Mouse (Mus musculus): ENCODE results near the gene Cdk4. TPM values are rescaled to one million over a fixed set of nuclear protein-coding genes. Genes with fewer than 3 reads are reported as not detected.
A peak's percentile ranks its signal among the peaks of the same experiment; 100 is the strongest.

Gene Cdk4
- polyA plus RNA-seq, 1 experiment from 2014 or later: 209 TPM

- Histone ChIP-seq H3K36me3 (replicated peaks; ENCODE audit: insufficient read depth, low read length) (no peaks in the 10 kb centered on the region), H3K9me3 (ENCODE audit: low read length) (no peaks in the 10 kb centered on the region), H3K4me3 (ENCODE audit: low read depth, low read length) (no peak overlapping the region), H3K4me2 (ENCODE audit: low read depth, low read length) (no peak overlapping the region), H3K27ac (ENCODE audit: low read depth) (no peak overlapping the region), H3K4me1 (ENCODE audit: insufficient read depth) (peaks cover 11% of the 10 kb centered on the region), H3K9ac (replicated peaks) (no peak overlapping the region), H3K27me3 (ENCODE audit: insufficient read depth, low read length) (peaks cover 47% of the 10 kb centered on the region)
- DNase-seq: no peak
- ATAC-seq: no peak
- no peak for TF ChIP-seq EP300 (IDR thresholded peaks at IDR 0.05; ENCODE audit: low read depth)
- TF ChIP-seq CTCF (IDR thresholded peaks at IDR 0.05; ENCODE audit: low read depth): no peak
- 68% methylated on average over 4 of the region's 4 CpGs for WGBS (ENCODE audit: insufficient replicate concordance)
Observed at GRCm38 (mm10) chr10:127054646-127055045, 8.7 kb upstream of the Cdk4 start.

- ATAC-seq (no peak), DNase-seq (no peak)
- Histone ChIP-seq H3K36me3 (replicated peaks; ENCODE audit: insufficient read depth, low read length) (no peaks in the 10 kb centered on the region), H3K4me1 (ENCODE audit: insufficient read depth) (peaks cover 13% of the 10 kb centered on the region; the same call in 1 of the 2 replicates), H3K9me3 (ENCODE audit: low read length) (no peaks in the 10 kb centered on the region), H3K27ac (ENCODE audit: low read depth) (no peak overlapping the region), H3K4me3 (ENCODE audit: low read depth, low read length) (no peak overlapping the region), H3K9ac (replicated peaks) (no peak overlapping the region), H3K27me3 (ENCODE audit: insufficient read depth, low read length) (peaks cover 47% of the 10 kb centered on the region), H3K4me2 (ENCODE audit: low read depth, low read length) (no peak overlapping the region)
- WGBS (ENCODE audit: insufficient replicate concordance): 45% methylated on average over 8 of the region's 8 CpGs
- no peak for TF ChIP-seq EP300 (IDR thresholded peaks at IDR 0.05; ENCODE audit: low read depth)
- TF ChIP-seq CTCF (IDR thresholded peaks at IDR 0.05; ENCODE audit: low read depth): no peak
Observed at GRCm38 (mm10) chr10:127055406-127055805, 7.9 kb upstream of the Cdk4 start.

- H3K27ac ChIP-seq (ENCODE audit: low read depth): no peak overlapping the region
- no peaks in the 10 kb centered on the region for H3K36me3 ChIP-seq (replicated peaks; ENCODE audit: insufficient read depth, low read length)
- H3K4me1 ChIP-seq (ENCODE audit: insufficient read depth): peaks cover 13% of the 10 kb centered on the region; the same call in 1 of the 2 replicates
- no peaks in the 10 kb centered on the region for H3K9me3 ChIP-seq (ENCODE audit: low read length)
- H3K9ac ChIP-seq (replicated peaks): no peak overlapping the region
- H3K4me2 ChIP-seq (ENCODE audit: low read depth, low read length): no peak overlapping the region
- TF ChIP-seq EP300 (IDR thresholded peaks at IDR 0.05; ENCODE audit: low read depth): no peak
- no peak for TF ChIP-seq CTCF (IDR thresholded peaks at IDR 0.05; ENCODE audit: low read depth)
- no peak for DNase-seq
- WGBS (ENCODE audit: insufficient replicate concordance): 86% methylated on average over 20 of the region's 20 CpGs
- H3K27me3 ChIP-seq (ENCODE audit: insufficient read depth, low read length): peaks cover 49% of the 10 kb centered on the region
- no peak for ATAC-seq
- no peak overlapping the region for H3K4me3 ChIP-seq (ENCODE audit: low read depth, low read length)
Observed at GRCm38 (mm10) chr10:127056490-127056889, 6.8 kb upstream of the Cdk4 start.

GRCm38 (mm10) chr10:127058161-127058560, 5.2 kb upstream of the Cdk4 start:
- TF ChIP-seq EP300 (IDR thresholded peaks at IDR 0.05; ENCODE audit: low read depth) (no peak), CTCF (IDR thresholded peaks at IDR 0.05; ENCODE audit: low read depth) (peak; percentile 96)
- Histone ChIP-seq H3K27me3 (ENCODE audit: insufficient read depth, low read length) (peaks cover 48% of the 10 kb centered on the region), H3K4me2 (ENCODE audit: low read depth, low read length) (no peak overlapping the region), H3K27ac (ENCODE audit: low read depth) (no peak overlapping the region), H3K4me3 (ENCODE audit: low read depth, low read length) (no peak overlapping the region), H3K9me3 (ENCODE audit: low read length) (no peaks in the 10 kb centered on the region), H3K9ac (replicated peaks) (no peak overlapping the region), H3K4me1 (ENCODE audit: insufficient read depth) (peaks cover 20% of the 10 kb centered on the region), H3K36me3 (replicated peaks; ENCODE audit: insufficient read depth, low read length) (no peaks in the 10 kb centered on the region)
- ATAC-seq (peak; percentile 37; the same call in 1 of the 2 replicates), DNase-seq (peak; percentile 82)
- WGBS (ENCODE audit: insufficient replicate concordance): 5% methylated on average over 9 of the region's 9 CpGs

- Histone ChIP-seq H3K4me3 (ENCODE audit: low read depth, low read length) (peak overlapping the region; percentile 67; the same call in 1 of the 2 replicates), H3K36me3 (replicated peaks; ENCODE audit: insufficient read depth, low read length) (no peaks in the 10 kb centered on the region), H3K9ac (replicated peaks) (peak overlapping the region; percentile 54; the same call in 1 of the 2 replicates), H3K4me2 (ENCODE audit: low read depth, low read length) (peak overlapping the region; percentile 98; the same call in 1 of the 2 replicates), H3K9me3 (ENCODE audit: low read length) (no peaks in the 10 kb centered on the region), H3K4me1 (ENCODE audit: insufficient read depth) (peaks cover 20% of the 10 kb centered on the region), H3K27me3 (ENCODE audit: insufficient read depth, low read length) (peaks cover 46% of the 10 kb centered on the region), H3K27ac (ENCODE audit: low read depth) (no peak overlapping the region)
- WGBS (ENCODE audit: insufficient replicate concordance): 10% methylated on average over 8 of the region's 8 CpGs
- DNase-seq (no peak), ATAC-seq (no peak)
- no peak for TF ChIP-seq CTCF (IDR thresholded peaks at IDR 0.05; ENCODE audit: low read depth)
- no peak for TF ChIP-seq EP300 (IDR thresholded peaks at IDR 0.05; ENCODE audit: low read depth)
Observed at GRCm38 (mm10) chr10:127058708-127059107, 4.6 kb upstream of the Cdk4 start.

- TF ChIP-seq EP300 (IDR thresholded peaks at IDR 0.05; ENCODE audit: low read depth) (no peak), CTCF (IDR thresholded peaks at IDR 0.05; ENCODE audit: low read depth) (no peak)
- H3K9ac ChIP-seq (replicated peaks): peak overlapping the region; percentile 54
- H3K4me2 ChIP-seq (ENCODE audit: low read depth, low read length): peak overlapping the region; percentile 98
- H3K4me1 ChIP-seq (ENCODE audit: insufficient read depth): peaks cover 23% of the 10 kb centered on the region
- WGBS (ENCODE audit: insufficient replicate concordance): 3% methylated on average over 12 of the region's 92 CpGs
- no peaks in the 10 kb centered on the region for H3K36me3 ChIP-seq (replicated peaks; ENCODE audit: insufficient read depth, low read length)
- peak; percentile 39 for DNase-seq
- ATAC-seq: no peak
- H3K9me3 ChIP-seq (ENCODE audit: low read length): no peaks in the 10 kb centered on the region
- peaks cover 45% of the 10 kb centered on the region for H3K27me3 ChIP-seq (ENCODE audit: insufficient read depth, low read length)
- H3K27ac ChIP-seq (ENCODE audit: low read depth): no peak overlapping the region
- H3K4me3 ChIP-seq (ENCODE audit: low read depth, low read length): peak overlapping the region; percentile 67
Observed at GRCm38 (mm10) chr10:127059174-127059967, 4.0 kb upstream of the Cdk4 start.

All from liver, postnatal 0 days (tissue).